Mouse (Mus musculus) lung, postnatal 0 days (tissue): ENCODE data around the gene Taf3.

ENCODE experiments used
- CTCF ChIP-seq: IDR thresholded peaks from 2 replicates; pipeline ENCODE4 v1.5.1; 2016; ENCODE audit warnings: antibody characterized with exemption, mild to moderate bottlenecking
- EP300 ChIP-seq: IDR thresholded peaks from 2 replicates; pipeline ENCODE4 v1.6.1; 2016; ENCODE audit warnings: antibody characterized with exemption, mild to moderate bottlenecking, control low read depth

DNA sequence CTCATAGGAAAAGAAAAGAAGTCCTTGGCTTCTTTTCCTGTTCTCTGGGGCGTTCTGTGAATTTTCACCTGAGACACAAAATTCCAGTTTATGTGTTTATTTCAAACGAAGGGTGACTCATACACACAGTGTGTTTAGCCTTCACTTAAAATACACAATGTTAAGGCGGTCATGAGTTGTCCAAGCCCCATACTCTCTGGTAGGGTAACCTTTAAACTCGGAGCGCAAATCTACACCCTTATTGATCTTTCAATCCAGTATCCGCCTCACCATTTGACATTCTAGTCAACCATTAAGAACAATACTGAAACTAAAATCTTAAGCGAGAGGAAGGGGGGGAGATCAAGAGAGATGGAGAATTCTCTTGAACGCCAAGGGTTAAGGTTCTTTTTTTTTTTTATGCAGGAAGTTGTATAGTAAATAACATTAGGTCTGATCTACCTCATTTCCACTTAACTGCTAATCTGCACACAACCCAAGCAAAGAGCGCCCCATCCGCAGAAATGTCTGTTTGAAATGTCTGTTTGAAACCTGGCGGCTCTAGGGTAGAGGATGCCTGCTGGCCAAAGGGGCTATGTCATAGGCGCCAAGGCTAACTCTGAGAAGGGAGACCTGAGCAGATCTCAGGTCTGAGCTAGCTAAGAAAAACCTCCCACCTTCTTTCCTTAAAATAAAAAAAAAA, 172.6 kb downstream of the Taf3 start:
- no peak for TF ChIP-seq CTCF
- no peak for TF ChIP-seq EP300
